Mouse (Mus musculus): Measurements from ENCODE around the gene Atp2a1.

DNA sequence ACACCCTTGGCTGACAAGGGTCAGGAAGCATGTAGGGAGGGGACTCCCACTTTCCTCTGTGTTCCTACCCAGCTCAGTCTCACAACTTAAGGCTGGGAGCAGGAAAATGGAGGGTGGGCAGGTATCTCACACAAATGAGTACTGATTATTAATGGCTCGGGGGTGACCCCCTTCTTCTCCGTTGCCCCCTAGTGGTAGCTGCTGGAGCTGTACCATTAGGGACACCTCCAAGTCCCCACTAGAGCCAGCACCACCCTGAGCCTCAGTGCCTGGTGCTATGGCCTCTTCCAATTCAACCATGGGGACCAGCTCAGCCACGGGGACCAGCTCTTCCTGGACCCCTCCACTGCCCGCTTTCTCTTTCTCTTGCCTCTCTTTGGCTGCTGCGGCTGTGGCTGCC is 4.4 kb upstream of the Atp2a1 start:
- TF ChIP-seq CTCF (IDR thresholded peaks at IDR 0.05; ENCODE audit: low read depth), result peak; percentile 87
- TF ChIP-seq EP300 (IDR thresholded peaks at IDR 0.05; ENCODE audit: low read depth), result no peak
